Mouse (Mus musculus): ENCODE results near the gene Fam205a3. TPM values are rescaled to one million over a fixed set of nuclear protein-coding genes. Genes with fewer than 3 reads are reported as not detected.
"Not testable (repeated sequence)": the region's sequence is repeated elsewhere in the genome, so short reads cannot be mapped to it uniquely, and the experiment has no call there.

Gene Fam205a3
- under 1 TPM in 1 of 2 experiments, not detected in 1; 0.12 TPM for total RNA-seq (2021)
- long read RNA-seq, experiment 1, result 0 reads
- long read RNA-seq, experiment 2, result 0 reads

GRCm38 (mm10) chr4:42318034-42318433 lies at the start of gene Fam205a3:
TSS of gene Fam205a3 (plus strand) at chr4:42318334.
- intact Hi-C loops (cut with DNase I; ENCODE audit: low total_unique reads); DNase-seq: not testable (repeated sequence)

DNA sequence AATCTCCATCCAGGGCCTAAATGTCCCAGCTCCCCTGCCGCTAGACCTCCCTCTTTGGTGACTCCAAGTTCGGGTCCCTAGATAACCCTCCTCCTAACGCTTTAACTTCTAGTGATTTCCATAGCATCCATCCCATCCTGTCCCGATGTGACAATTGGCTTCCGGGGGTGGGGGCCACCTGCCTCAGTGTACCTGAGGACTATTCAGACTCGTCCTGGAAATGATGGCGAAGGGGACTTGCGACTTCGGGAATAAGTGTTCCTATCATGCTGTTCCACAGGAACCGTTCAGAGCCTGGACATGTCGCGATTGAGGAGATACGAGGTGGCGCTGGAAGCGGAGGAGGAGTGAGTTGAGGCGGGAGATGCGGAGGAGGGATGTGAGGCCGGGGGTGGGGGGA lies 24.2 kb upstream of the Fam205a3 start, which contains the start of gene Gm21953:
TSS of gene Gm21953 (plus strand) at position 301 of the 400 bp plus-strand sequence.
- not testable (repeated sequence) for DNase-seq

More for the DNA sequence above, 24.2 kb upstream of the Fam205a3 start, which contains the start of gene Gm21953:
- intact Hi-C loops (cut with DNase I; ENCODE audit: low total_unique reads), result not testable (repeated sequence)

Other genes with a start within 250 kb of the Fam205a3 start
- gene Gm3893, start 227.1 kb upstream of the Fam205a3 start, total RNA-seq (2021), result not detected
- gene Gm13304, start 203.5 kb upstream of the Fam205a3 start, total RNA-seq (2021), result 10 to 100 TPM in 1 of 2 experiments, 1 to 10 TPM in 1; 5.8 to 10.2 TPM
- 1 to 10 TPM in 1 of 2 experiments, under 1 TPM in 1; 0.86 to 2.1 TPM for gene Gm13306, start 164.9 kb upstream of the Fam205a3 start, total RNA-seq (2021)
- gene Gm13305, start 149.7 kb upstream of the Fam205a3 start, total RNA-seq (2021), result 1 to 10 TPM in 1 of 2 experiments, under 1 TPM in 1; 0.35 to 1.1 TPM
- gene Gm10600, start 77.7 kb upstream of the Fam205a3 start, total RNA-seq (2021), result 1 to 10 TPM in 1 of 2 experiments, under 1 TPM in 1; 0.21 to 1.6 TPM
- gene Ccl21b, start 62.6 kb upstream of the Fam205a3 start, total RNA-seq (2021), result not detected
- gene Gm21953, start 24.1 kb upstream of the Fam205a3 start, total RNA-seq (2021), result not detected
- not detected for gene Gm21586, start 121.0 kb downstream of the Fam205a3 start, total RNA-seq (2021)
- not detected for gene Gm2163, start 148.4 kb downstream of the Fam205a3 start, total RNA-seq (2021)
- under 1 TPM in 1 of 2 experiments, not detected in 1; 0.12 TPM for gene Fam205a2, start 209.8 kb downstream of the Fam205a3 start, total RNA-seq (2021)

All from gastrocnemius, postnatal 14 days (tissue).